ENCODE assay signal across 14 mouse cellular contexts in genomic region chr12:56905652-56906305, GRCm38 (mm10).
DNase-seq lines count a peak whose midpoint lies in the region; ATAC-seq and TF ChIP-seq lines count a peak whose summit lies in the region.
"Had no signal": no experiment of that assay in that cellular context is flagged by ENCODE, and none has a peak within 500 bp of the region (broad histone marks: within the 10 kb centered on the region; RNA-seq: fewer than 3 reads in every experiment).

No protein-coding gene starts in this region.

- H3K9ac ChIP-seq in heart, embryonic 15.5 days = no peak overlapping the region
- no peak overlapping the region for H3K9ac ChIP-seq in kidney, embryonic 15.5 days
- no peak overlapping the region for H3K9ac ChIP-seq in limb, embryonic 14.5 days (ENCODE audit: low read depth, low read length, severe bottlenecking)

- H3K9me3 ChIP-seq in heart, embryonic 15.5 days (replicated peaks) = no peaks in the 10 kb centered on the region
- H3K9me3 ChIP-seq in kidney, embryonic 15.5 days (replicated peaks) = no peaks in the 10 kb centered on the region
- H3K9me3 ChIP-seq in limb, embryonic 14.5 days (ENCODE audit: control insufficient read depth, low read length) = no peaks in the 10 kb centered on the region

- H3K27me3 ChIP-seq in heart, embryonic 15.5 days = no peaks in the 10 kb centered on the region
- H3K27me3 ChIP-seq in kidney, embryonic 15.5 days = no peaks in the 10 kb centered on the region
- H3K27me3 ChIP-seq in limb, embryonic 14.5 days (ENCODE audit: control insufficient read depth, insufficient read depth, low read length) = no peaks in the 10 kb centered on the region
- H3K27me3 ChIP-seq: megakaryocyte, embryonic 14.5 days had no signal

- no peak overlapping the region for H3K27ac ChIP-seq in heart, embryonic 15.5 days
- peak overlapping the region; percentile 7; the same call in 1 of the 2 replicates for H3K27ac ChIP-seq in kidney, embryonic 15.5 days
- no peak overlapping the region for H3K27ac ChIP-seq in limb, embryonic 14.5 days (replicated peaks; ENCODE audit: low read depth, low read length)

- no peak overlapping the region for H3K4me2 ChIP-seq in heart, embryonic 15.5 days
- H3K4me2 ChIP-seq in kidney, embryonic 15.5 days = peak overlapping the region; percentile 17; the same call in 1 of the 2 replicates
- H3K4me2 ChIP-seq in limb, embryonic 14.5 days (replicated peaks; ENCODE audit: low read depth, low read length, severe bottlenecking) = 0 out of 2 replicates have a peak overlapping the region, but pooled peaks have one; percentile 2

- no peaks in the 10 kb centered on the region for H3K36me3 ChIP-seq in heart, embryonic 15.5 days
- no peaks in the 10 kb centered on the region for H3K36me3 ChIP-seq in kidney, embryonic 15.5 days
- H3K36me3 ChIP-seq in limb, embryonic 14.5 days (ENCODE audit: control insufficient read depth, insufficient read depth, low read length) = no peaks in the 10 kb centered on the region

- no peak for DNase-seq in heart, adult 18-20 months
- DNase-seq in embryo, embryonic 11 days = peak; percentile 16
- peak; percentile 19 for DNase-seq in limb, embryonic 14.5 days (ENCODE audit: low spot score)
- no peak for DNase-seq in thymus, adult 18-20 months
- no peak for DNase-seq in cerebellum, postnatal 25 days
- no peak for DNase-seq in cerebellum, postnatal 4 days (ENCODE audit: low spot score in 2 of 2)
- DNase-seq: B cell, adult 2 months; heart, postnatal 4 days; layer of hippocampus, postnatal 36 days; liver had no signal

- 40% methylated on average over 9 of the region's 9 CpGs for WGBS in heart, embryonic 15.5 days
- 25% methylated on average over 9 of the region's 9 CpGs for WGBS in kidney, embryonic 15.5 days
- 29% methylated on average over 9 of the region's 9 CpGs for WGBS in limb, embryonic 14.5 days

- ATAC-seq in heart, embryonic 15.5 days (replicated peaks; ENCODE audit: insufficient number of reproducible peaks, insufficient read depth, low FRiP score, low read depth) = 0 out of 2 replicates have a peak, but pooled peaks have one; percentile 18
- ATAC-seq in kidney, embryonic 15.5 days (replicated peaks; ENCODE audit: low FRiP score) = peak; percentile 86
- peak; percentile 70 for ATAC-seq in limb, embryonic 14.5 days (ENCODE audit: low FRiP score, low read depth)
- ATAC-seq: inflammation-experienced regulatory T-cells, adult 6 months had no signal

- H3K4me3 ChIP-seq in heart, embryonic 15.5 days = no peak overlapping the region
- H3K4me3 ChIP-seq in kidney, embryonic 15.5 days (replicated peaks) = no peak overlapping the region
- no peak overlapping the region for H3K4me3 ChIP-seq in limb, embryonic 14.5 days (replicated peaks; ENCODE audit: low read length)
- H3K4me3 ChIP-seq: megakaryocyte, embryonic 14.5 days had no signal

- TF ChIP-seq POLR2A in limb, embryonic 14.5 days (IDR thresholded peaks at IDR 0.05; ENCODE audit: borderline replicate concordance, extremely low read depth, insufficient read depth, insufficient read length) = no peak

- H3K4me1 ChIP-seq in heart, embryonic 15.5 days (replicated peaks) = peaks cover 5% of the 10 kb centered on the region; the same call in 1 of the 2 replicates
- peaks cover 10% of the 10 kb centered on the region for H3K4me1 ChIP-seq in kidney, embryonic 15.5 days
- H3K4me1 ChIP-seq in limb, embryonic 14.5 days (ENCODE audit: control insufficient read depth, insufficient read depth, low read length) = peaks cover 11% of the 10 kb centered on the region
- H3K4me1 ChIP-seq: megakaryocyte, embryonic 14.5 days had no signal

Comparison
In these comparisons a context has a peak if more than half of its experiments do, and no peak if none do; other contexts are left out.
1. ATAC-seq: peak in every context shown above with its lines; median percentile 86 in kidney, embryonic 15.5 days; 70 in limb, embryonic 14.5 days; 18 in heart, embryonic 15.5 days.
2. DNase-seq: peak in embryo, embryonic 11 days (single experiment) and limb, embryonic 14.5 days (single experiment); none in heart, adult 18-20 months (0 of 2), thymus, adult 18-20 months (0 of 2), cerebellum, postnatal 25 days (0 of 2) and cerebellum, postnatal 4 days (0 of 2).